ENCODE assay signal across 8 mouse cellular contexts in genomic region chr7:65393704-65394452, GRCm38 (mm10).
DNase-seq lines count a peak whose midpoint lies in the region; ATAC-seq and TF ChIP-seq lines count a peak whose summit lies in the region.

No protein-coding gene starts in this region.

- peaks cover 13% of the 10 kb centered on the region for H3K4me1 ChIP-seq in embryonic facial prominence, embryonic 12.5 days
- peaks cover 17% of the 10 kb centered on the region for H3K4me1 ChIP-seq in intestine, embryonic 14.5 days (replicated peaks; ENCODE audit: control insufficient read depth, insufficient read depth, low read length)
- peaks cover 6% of the 10 kb centered on the region; the same call in 1 of the 2 replicates for H3K4me1 ChIP-seq in neural tube, embryonic 11.5 days (ENCODE audit: control insufficient read depth, insufficient read depth, low read length)

- H3K9ac ChIP-seq in embryonic facial prominence, embryonic 12.5 days: no peak overlapping the region
- H3K9ac ChIP-seq in intestine, embryonic 14.5 days (ENCODE audit: low read length): no peak overlapping the region
- H3K9ac ChIP-seq in neural tube, embryonic 11.5 days (ENCODE audit: low read length): no peak overlapping the region

- no peaks in the 10 kb centered on the region for H3K36me3 ChIP-seq in embryonic facial prominence, embryonic 12.5 days
- no peaks in the 10 kb centered on the region for H3K36me3 ChIP-seq in intestine, embryonic 14.5 days (ENCODE audit: control insufficient read depth, insufficient read depth, low read length)
- no peaks in the 10 kb centered on the region for H3K36me3 ChIP-seq in neural tube, embryonic 11.5 days (ENCODE audit: control insufficient read depth, insufficient read depth, low read length)

- no peak for DNase-seq in layer of hippocampus, adult 2 months (ENCODE audit: low spot score in 2 of 2)
- DNase-seq in layer of hippocampus, adult 11-12 months (ENCODE audit: low spot score): no peak
- DNase-seq in intestine, embryonic 14.5 days (ENCODE audit: low spot score): no peak
- peak; percentile 32 for DNase-seq in neural tube, embryonic 11.5 days (ENCODE audit: low spot score)
- no peak for DNase-seq in adrenal gland, adult 8-10 months
- no peak for DNase-seq in kidney, adult 18-20 months
- DNase-seq in spleen, adult 18-20 months: no peak

- H3K27ac ChIP-seq in layer of hippocampus, adult 2 months: peak overlapping the region; percentile 82
- no peak overlapping the region for H3K27ac ChIP-seq in embryonic facial prominence, embryonic 12.5 days
- no peak overlapping the region for H3K27ac ChIP-seq in intestine, embryonic 14.5 days (ENCODE audit: low read depth)
- H3K27ac ChIP-seq in neural tube, embryonic 11.5 days (ENCODE audit: low read depth, low read length): no peak overlapping the region

- no peak overlapping the region; the same call in 1 of the 2 replicates for H3K4me3 ChIP-seq in layer of hippocampus, adult 2 months
- H3K4me3 ChIP-seq in embryonic facial prominence, embryonic 12.5 days: peak overlapping the region; percentile 12; the same call in 1 of the 2 replicates
- no peak overlapping the region for H3K4me3 ChIP-seq in intestine, embryonic 14.5 days (ENCODE audit: low read depth, low read length)
- no peak overlapping the region for H3K4me3 ChIP-seq in neural tube, embryonic 11.5 days (ENCODE audit: low read depth, low read length)

- ATAC-seq in embryonic facial prominence, embryonic 12.5 days (ENCODE audit: insufficient number of reproducible peaks, insufficient read depth, low FRiP score, low TSS enrichment): no peak
- peak; percentile 55; the same call in 1 of the 2 replicates for ATAC-seq in intestine, embryonic 14.5 days (replicated peaks; ENCODE audit: low FRiP score, low TSS enrichment, low read depth)
- ATAC-seq in neural tube, embryonic 11.5 days (ENCODE audit: insufficient read depth, low FRiP score, low TSS enrichment): no peak

- TF ChIP-seq CTCF in layer of hippocampus, adult 2 months (conservative IDR thresholded peaks at IDR 0.05): no peak

- no peaks in the 10 kb centered on the region for H3K27me3 ChIP-seq in embryonic facial prominence, embryonic 12.5 days
- no peaks in the 10 kb centered on the region for H3K27me3 ChIP-seq in intestine, embryonic 14.5 days (replicated peaks; ENCODE audit: control insufficient read depth, insufficient read depth, low read length)
- no peaks in the 10 kb centered on the region for H3K27me3 ChIP-seq in neural tube, embryonic 11.5 days (ENCODE audit: control insufficient read depth, insufficient read depth, low read length)

- 4% methylated on average over 17 of the region's 17 CpGs for WGBS in embryonic facial prominence, embryonic 12.5 days
- 7% methylated on average over 17 of the region's 17 CpGs for WGBS in intestine, embryonic 14.5 days
- 13% methylated on average over 17 of the region's 17 CpGs for WGBS in neural tube, embryonic 11.5 days

- peak overlapping the region; percentile 46 for H3K4me2 ChIP-seq in embryonic facial prominence, embryonic 12.5 days (replicated peaks)
- peak overlapping the region; percentile 33 for H3K4me2 ChIP-seq in intestine, embryonic 14.5 days (ENCODE audit: low read length)
- peak overlapping the region; percentile 23 for H3K4me2 ChIP-seq in neural tube, embryonic 11.5 days (ENCODE audit: low read depth)

- H3K9me3 ChIP-seq in embryonic facial prominence, embryonic 12.5 days: no peaks in the 10 kb centered on the region
- no peaks in the 10 kb centered on the region for H3K9me3 ChIP-seq in intestine, embryonic 14.5 days (ENCODE audit: control insufficient read depth, low read length)
- no peaks in the 10 kb centered on the region for H3K9me3 ChIP-seq in neural tube, embryonic 11.5 days (ENCODE audit: control insufficient read depth, low read length)
